Mouse (Mus musculus): ENCODE measurements around the gene Rxfp3.

DNA sequence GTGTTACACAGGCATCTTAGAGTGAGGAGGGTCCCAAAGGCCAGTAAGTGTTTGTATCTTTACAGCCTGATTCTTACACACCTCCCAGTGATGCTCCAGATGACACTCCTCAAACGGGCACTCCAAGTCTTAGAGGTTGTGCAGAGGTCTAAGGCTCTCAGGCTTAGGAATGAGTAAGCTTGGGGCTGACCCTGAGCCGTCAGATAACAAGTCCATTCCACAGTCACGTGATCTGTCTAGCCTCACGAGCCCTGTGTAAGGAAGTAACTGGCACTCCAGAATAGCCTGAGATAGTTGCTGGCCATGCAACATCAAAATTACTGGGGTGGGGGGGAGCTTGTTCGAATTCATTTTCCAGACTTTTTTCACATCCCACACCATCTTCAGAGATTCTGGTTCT lies 2.3 kb upstream of the Rxfp3 start:
- TF ChIP-seq POLR2A (IDR thresholded peaks at IDR 0.05; ENCODE audit: borderline replicate concordance, low read depth, low read length) = no peak
- TF ChIP-seq CTCF (IDR thresholded peaks at IDR 0.05; ENCODE audit: low read depth, low read length) = no peak

All from bone marrow macrophage, adult 2 months (primary cell).